Mouse (Mus musculus): ENCODE data around the gene Ahcyl1.

DNA sequence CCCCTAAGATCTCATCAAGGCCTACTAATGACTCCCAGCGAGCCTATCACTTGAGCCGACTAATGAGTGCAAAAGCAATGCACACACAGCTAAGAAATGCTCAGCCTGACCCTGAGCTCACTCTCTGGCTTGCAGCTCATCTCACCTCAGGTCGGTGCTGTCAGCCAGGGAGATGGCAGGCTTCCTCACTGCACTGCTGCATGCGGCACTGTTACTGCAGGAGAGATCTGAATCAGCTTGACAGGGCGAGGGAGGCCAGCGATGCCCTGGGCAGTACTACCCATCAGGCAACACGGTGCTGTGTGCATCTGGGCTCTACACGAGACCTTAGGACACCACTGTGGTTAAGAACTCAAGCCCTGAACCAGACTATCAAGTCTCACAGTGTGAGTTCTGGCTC, 70.8 kb downstream of the Ahcyl1 start:
- TF ChIP-seq CTCF (IDR thresholded peaks at IDR 0.05; ENCODE audit: control insufficient read depth, insufficient read depth, insufficient replicate concordance, low read depth, low read length) = no peak
- TF ChIP-seq POLR2A (IDR thresholded peaks at IDR 0.05; ENCODE audit: control insufficient read depth, low read depth, low read length) = no peak
